Mouse (Mus musculus) cortical plate, adult 2 months (tissue): ENCODE measurements around the gene Tead4.

Experiments
- CTCF ChIP-seq: fragments of 200-500 bp; IDR thresholded peaks from 2 replicates; pipeline ENCODE4 v1.5.1; 2011; ENCODE audit warnings: mild to moderate bottlenecking, control low read depth, low read length; ENCODE audit not compliant: insufficient read depth; ENCODE audit errors: extremely low read depth
- POLR2A ChIP-seq: fragments of 200-500 bp; IDR thresholded peaks from 2 replicates; pipeline ENCODE4 v1.6.1; 2011; ENCODE audit warnings: mild to moderate bottlenecking, low read length, control low read depth; ENCODE audit not compliant: insufficient read depth; ENCODE audit errors: extremely low read depth

- TF ChIP-seq POLR2A: no peak
- no peak for TF ChIP-seq CTCF
These were observed 27.9 kb downstream of the Tead4 start for GRCm38 (mm10) chr6:128272754-128273153.
